Mouse (Mus musculus) C2C12 (cell line): Measurements from ENCODE around the gene Emc3. TPM values are rescaled to one million over a fixed set of nuclear protein-coding genes. Genes with fewer than 3 reads are reported as not detected.

Experiments used
- H3K27me3 ChIP-seq: one replicate; pipeline ENCODE4 v1.6.1; 2011; ENCODE audit not compliant: control insufficient read depth, insufficient read depth, insufficient read length
- H3K36me3 ChIP-seq: one replicate; pipeline ENCODE4 v1.6.1; 2011; ENCODE audit not compliant: control insufficient read depth, insufficient read depth
- H3K4me3 ChIP-seq: one replicate; pipeline ENCODE4 v1.5.1; 2011; ENCODE audit warnings: mild to moderate bottlenecking, control low read depth; ENCODE audit not compliant: poor library complexity, insufficient read depth, severe bottlenecking
- H3K79me2 ChIP-seq: one replicate; pipeline ENCODE4 v1.6.1; 2011; ENCODE audit not compliant: control insufficient read depth, insufficient read depth
- H3K79me3 ChIP-seq: one replicate; pipeline ENCODE4 v1.6.1; 2011; ENCODE audit warnings: low read depth, control low read depth
- H3ac ChIP-seq: one replicate; pipeline ENCODE3; 2011; ENCODE audit warnings: low read depth; ENCODE audit not compliant: control insufficient read depth, insufficient read length
- CEBPB ChIP-seq: IDR thresholded peaks from one replicate; pipeline ENCODE4 v1.6.1; 2011; ENCODE audit warnings: low read depth, mild to moderate bottlenecking, control low read depth, moderate library complexity
- CTCF ChIP-seq: IDR thresholded peaks from one replicate; pipeline ENCODE4 v1.5.1; 2011; ENCODE audit not compliant: control insufficient read depth, insufficient read depth, insufficient read length
- FOSL1 ChIP-seq: IDR thresholded peaks from one replicate; pipeline ENCODE4 v1.8.0; 2011; ENCODE audit warnings: mild to moderate bottlenecking, low read length; ENCODE audit not compliant: poor library complexity, insufficient read depth, severe bottlenecking
- MAX ChIP-seq: IDR thresholded peaks from one replicate; pipeline ENCODE4 v1.6.1; 2011; ENCODE audit warnings: mild to moderate bottlenecking, control low read depth
- MYOD1 ChIP-seq: IDR thresholded peaks from one replicate; pipeline ENCODE4 v1.6.1; 2011; ENCODE audit warnings: low read depth; ENCODE audit not compliant: control insufficient read depth, insufficient read length
- MYOG ChIP-seq: IDR thresholded peaks from one replicate; pipeline ENCODE4 v1.6.1; 2011; ENCODE audit not compliant: control insufficient read depth, insufficient read length; ENCODE audit errors: extremely low read depth
- USF1 ChIP-seq: IDR thresholded peaks from one replicate; pipeline ENCODE4 v1.6.1; 2011; ENCODE audit warnings: low read depth, mild to moderate bottlenecking, control low read depth, moderate library complexity
- polyA plus RNA-seq: library from polyadenylated mRNA; unstranded; fragments of >200 nt; fragmentation: generic; extraction: Trizol; gene quantifications from one replicate; pipeline ENCODE4 v1.2.1, GENCODE M21; 2012; ENCODE audit warnings: missing spikeins

Emc3 gene
- polyA plus RNA-seq, 1 experiment: 68.3 TPM

DNA sequence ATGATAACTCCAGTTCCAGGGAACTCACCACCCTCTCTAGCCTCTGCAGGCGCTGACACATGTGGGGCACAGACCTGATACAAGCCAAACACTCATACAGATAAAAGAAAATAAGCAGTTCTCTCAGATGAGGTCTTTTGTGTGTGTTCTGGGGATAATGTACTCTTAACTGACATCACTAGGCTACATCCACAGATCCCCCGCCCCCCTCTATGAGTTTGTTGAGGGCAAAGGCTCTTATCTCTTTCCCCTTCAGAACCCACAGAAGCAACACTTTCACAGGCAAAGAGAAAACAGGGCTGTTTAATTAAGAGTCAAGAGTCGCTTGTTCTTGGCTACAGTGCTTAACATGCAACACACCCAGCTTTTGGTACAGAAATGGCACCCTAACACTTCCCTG is 16.9 kb downstream of the Emc3 start:
- no peak overlapping the region for H3K4me3 ChIP-seq
- TF ChIP-seq MYOD1 (no peak), USF1 (no peak)

DNA sequence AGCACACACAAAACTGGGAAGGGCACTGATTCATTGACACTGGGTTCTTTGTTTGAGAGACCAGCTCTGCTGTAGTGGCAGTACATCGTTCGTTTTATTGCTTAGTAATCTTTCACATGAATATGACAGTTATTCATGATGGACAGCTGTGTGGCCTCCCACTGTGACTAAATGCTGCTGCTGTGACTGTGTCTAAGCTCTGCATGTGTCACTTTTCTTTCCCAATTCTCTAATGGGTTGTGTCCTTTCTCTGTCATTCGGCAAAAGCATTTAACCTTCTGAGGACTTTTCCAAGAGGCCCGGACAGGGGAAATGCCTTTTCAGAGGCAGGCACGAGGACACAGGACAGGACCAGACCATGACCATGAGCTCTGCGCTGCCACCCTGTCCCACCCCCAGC is 17.5 kb downstream of the Emc3 start:
- no peak overlapping the region for H3K4me3 ChIP-seq
- no peaks in the 10 kb centered on the region for H3K79me3 ChIP-seq
- H3ac ChIP-seq: no peak overlapping the region
- H3K79me2 ChIP-seq: no peaks in the 10 kb centered on the region
- H3K27me3 ChIP-seq: no peaks in the 10 kb centered on the region
- TF ChIP-seq MYOG: no peak
- TF ChIP-seq MYOD1: no peak
- TF ChIP-seq USF1: no peak
- TF ChIP-seq MAX: no peak
- TF ChIP-seq CTCF: no peak
- TF ChIP-seq FOSL1: no peak
- no peak for TF ChIP-seq CEBPB
- H3K36me3 ChIP-seq: peaks cover 45% of the 10 kb centered on the region

More for the DNA sequence above, 16.9 kb downstream of the Emc3 start:
- H3K36me3 ChIP-seq: peaks cover 52% of the 10 kb centered on the region
- H3ac ChIP-seq: no peak overlapping the region
- H3K27me3 ChIP-seq: no peaks in the 10 kb centered on the region
- no peaks in the 10 kb centered on the region for H3K79me3 ChIP-seq
- H3K79me2 ChIP-seq: no peaks in the 10 kb centered on the region

- Histone ChIP-seq H3K4me3 (no peak overlapping the region), H3ac (no peak overlapping the region), H3K27me3 (no peaks in the 10 kb centered on the region), H3K79me3 (no peaks in the 10 kb centered on the region), H3K36me3 (no peaks in the 10 kb centered on the region), H3K79me2 (no peaks in the 10 kb centered on the region)
- TF ChIP-seq FOSL1 (no peak), MYOD1 (peak; percentile 64), CEBPB (no peak), MAX (no peak), USF1 (no peak), CTCF (no peak), MYOG (no peak)
These were observed 22.5 kb downstream of the Emc3 start for GRCm38 (mm10) chr6:113508947-113509280.

GRCm38 (mm10) chr6:113508272-113508946 is 23.0 kb downstream of the Emc3 start:
- H3K36me3 ChIP-seq: no peaks in the 10 kb centered on the region
- TF ChIP-seq USF1 (no peak), MAX (no peak), MYOG (no peak), MYOD1 (peak; percentile 76), FOSL1 (no peak), CEBPB (no peak)

GRCm38 (mm10) chr6:113507130-113507529 is 24.3 kb downstream of the Emc3 start:
- Histone ChIP-seq H3K36me3 (no peaks in the 10 kb centered on the region), H3ac (no peak overlapping the region), H3K79me2 (no peaks in the 10 kb centered on the region), H3K4me3 (no peak overlapping the region), H3K79me3 (no peaks in the 10 kb centered on the region), H3K27me3 (no peaks in the 10 kb centered on the region)
- no peak for TF ChIP-seq MYOG
- TF ChIP-seq MAX: no peak
- TF ChIP-seq CEBPB: no peak

More at GRCm38 (mm10) chr6:113508272-113508946, 23.0 kb downstream of the Emc3 start:
- Histone ChIP-seq H3K79me3 (no peaks in the 10 kb centered on the region), H3K27me3 (no peaks in the 10 kb centered on the region), H3K79me2 (no peaks in the 10 kb centered on the region), H3K4me3 (no peak overlapping the region), H3ac (no peak overlapping the region)

- H3K79me3 ChIP-seq: no peaks in the 10 kb centered on the region
- TF ChIP-seq MYOD1: no peak
- no peak for TF ChIP-seq MYOG
- no peak for TF ChIP-seq CTCF
- no peak for TF ChIP-seq MAX
- no peak for TF ChIP-seq CEBPB
- no peak for TF ChIP-seq USF1
- TF ChIP-seq FOSL1: no peak
- H3K79me2 ChIP-seq: no peaks in the 10 kb centered on the region
- no peak overlapping the region for H3K4me3 ChIP-seq
- H3K36me3 ChIP-seq: no peaks in the 10 kb centered on the region
- H3ac ChIP-seq: no peak overlapping the region
- H3K27me3 ChIP-seq: peaks cover 5% of the 10 kb centered on the region
These were observed 25.8 kb downstream of the Emc3 start for GRCm38 (mm10) chr6:113505689-113506088.
